Mouse (Mus musculus) small intestine, adult 10 weeks (tissue): ENCODE measurements around the gene Olfr350. TPM values are rescaled to one million over a fixed set of nuclear protein-coding genes. Genes with fewer than 3 reads are reported as not detected.

Experiments used
- polyA plus RNA-seq: library from polyadenylated mRNA; stranded (reverse); fragments of 350-450 nt; fragmentation: Illumina TruSeq; extraction: RNeasy Lipid Tissue Mini Kit (QIAGEN cat#74804); gene quantifications from one replicate; pipeline ENCODE4 v1.2.3, GENCODE M21; 2014; ENCODE audit warnings: low replicate concordance

Olfr350 gene
- polyA plus RNA-seq = not detected

GRCm38 (mm10) chr2:36846010-36846409 is at the start of gene Olfr350:
Gene Olfr350, plus strand, starts transcription at chr2:36846310.

GRCm38 (mm10) chr2:36816932-36817331 is 29.2 kb upstream of the Olfr350 start, which contains the start of gene Olfr3:
Gene Olfr3, minus strand, starts transcription at chr2:36817032.

GRCm38 (mm10) chr2:36862560-36862959 is 16.4 kb downstream of the Olfr350 start, which contains the start of gene Olfr351:
Gene Olfr351, minus strand, starts transcription at chr2:36862660.

GRCm38 (mm10) chr2:36868160-36868559 is 22.1 kb downstream of the Olfr350 start, which contains the start of gene Olfr352:
Gene Olfr352, plus strand, starts transcription at chr2:36868460.

GRCm38 (mm10) chr2:36892836-36893235 is 46.7 kb downstream of the Olfr350 start, which contains the start of gene Olfr353:
Gene Olfr353, minus strand, starts transcription at chr2:36892936.

Other genes starting within 250 kb of the Olfr350 start
- gene Olfr345, start 206.3 kb upstream of the Olfr350 start, polyA plus RNA-seq = not detected
- gene Olfr346, start 160.5 kb upstream of the Olfr350 start, polyA plus RNA-seq = not detected
- gene Olfr347, start 114.4 kb upstream of the Olfr350 start, polyA plus RNA-seq = not detected
- gene Olfr348, start 62.0 kb upstream of the Olfr350 start, polyA plus RNA-seq = not detected
- not detected for gene Olfr50, start 55.8 kb upstream of the Olfr350 start, polyA plus RNA-seq
- not detected for gene Olfr3, start 29.3 kb upstream of the Olfr350 start, polyA plus RNA-seq
- not detected for gene Olfr351, start 16.4 kb downstream of the Olfr350 start, polyA plus RNA-seq
- not detected for gene Olfr352, start 22.1 kb downstream of the Olfr350 start, polyA plus RNA-seq
- gene Olfr353, start 46.6 kb downstream of the Olfr350 start, polyA plus RNA-seq = not detected
- gene Olfr354, start 59.4 kb downstream of the Olfr350 start, polyA plus RNA-seq = not detected
- gene Olfr355, start 82.6 kb downstream of the Olfr350 start, polyA plus RNA-seq = not detected
- gene Olfr356, start 90.8 kb downstream of the Olfr350 start, polyA plus RNA-seq = not detected
- not detected for gene Olfr357, start 147.5 kb downstream of the Olfr350 start, polyA plus RNA-seq
- gene Olfr358, start 163.0 kb downstream of the Olfr350 start, polyA plus RNA-seq = not detected
- gene Olfr360, start 219.4 kb downstream of the Olfr350 start, polyA plus RNA-seq = not detected
- gene Olfr361, start 243.0 kb downstream of the Olfr350 start, polyA plus RNA-seq = not detected